Mouse (Mus musculus) adrenal gland, postnatal 4 days (tissue): ENCODE results near the gene Tmem102. TPM values are rescaled to one million over a fixed set of nuclear protein-coding genes. Genes with fewer than 3 reads are reported as not detected.

Experiments used
- DNase-seq, 2 experiments: peaks; one replicate each; pipeline ENCODE4 v3.0.0; 2021 to 2022; ENCODE audit warnings: low spot score in 2 of 2, mixed read lengths in 2 of 2
- total RNA-seq, 2 experiments: library from RNA; stranded (reverse); gene quantifications; 2 replicates each; pipeline ENCODE4 v1.2.3; 2021

The Tmem102 gene
- total RNA-seq, 2 experiments from 2014 or later = 0.76 to 1.4 TPM

GRCm38 (mm10) chr11:69758971-69759721 is 46.3 kb downstream of the Tmem102 start:
- DNase-seq = peak; percentile 49 to 82

GRCm38 (mm10) chr11:69758478-69758970 is 46.9 kb downstream of the Tmem102 start, which contains the start of gene Polr2a:
TSS of gene Polr2a (minus strand) at chr11:69758637.
- peak; percentile 96 to 97 for DNase-seq

- DNase-seq = peak; percentile 98
Measured at GRCm38 (mm10) chr11:69758090-69758456, 47.4 kb downstream of the Tmem102 start.

DNA sequence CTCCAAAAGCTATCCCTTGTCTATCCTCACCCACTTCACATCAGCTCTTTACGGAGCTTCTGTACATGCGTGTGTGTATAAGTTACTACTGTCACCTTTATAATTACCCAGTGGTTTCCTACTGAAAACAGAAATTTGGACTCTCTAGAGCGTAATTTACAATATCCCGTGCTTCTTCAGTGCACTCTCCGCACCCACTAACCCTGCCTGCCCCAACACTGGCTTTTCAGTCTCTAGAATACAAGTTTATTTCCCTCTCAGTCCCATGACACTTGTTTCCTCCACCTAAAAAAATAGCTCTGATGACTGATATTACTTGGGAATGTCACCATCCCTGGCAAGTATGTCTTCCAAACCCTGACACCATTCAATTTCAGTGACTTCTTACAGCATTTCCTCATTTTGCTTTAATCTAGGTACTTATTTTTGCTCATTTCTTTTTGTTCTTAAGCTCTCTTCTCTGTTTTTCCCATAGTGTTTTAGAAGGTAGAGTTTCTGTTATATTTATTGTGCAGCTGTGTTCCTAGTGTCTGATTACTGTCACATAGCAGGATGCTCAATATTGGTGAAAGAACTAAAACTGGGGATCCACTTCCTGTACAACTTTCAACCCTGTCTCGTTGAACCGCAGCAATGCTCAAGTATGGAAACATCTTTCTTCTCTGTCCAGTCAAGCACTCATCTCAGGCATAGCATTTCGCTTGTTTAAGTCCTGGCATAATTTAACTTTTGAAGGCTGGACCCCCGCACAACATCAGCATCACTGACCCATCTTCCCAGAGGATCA is 47.9 kb downstream of the Tmem102 start:
- DNase-seq = no peak

GRCm38 (mm10) chr11:69754701-69755100 is 50.7 kb downstream of the Tmem102 start:
- no peak for DNase-seq

DNA sequence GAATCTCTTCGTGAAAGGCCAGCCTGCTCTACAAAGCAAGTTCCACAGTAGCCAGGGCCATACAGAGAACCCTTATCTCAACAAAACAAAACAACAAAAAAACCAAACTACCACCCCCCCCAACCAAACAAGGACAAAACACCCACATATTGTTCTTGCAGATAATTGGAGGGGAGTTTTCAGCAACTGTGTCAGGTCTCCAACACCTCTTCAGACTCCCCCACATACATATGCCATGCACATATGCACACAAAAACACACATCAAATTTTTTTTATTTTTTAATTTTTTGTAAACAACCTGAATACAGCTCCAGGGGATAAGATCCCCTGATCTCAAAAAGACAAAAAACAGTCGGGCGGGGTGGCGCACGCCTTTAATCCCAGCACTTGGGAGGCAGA is 51.2 kb downstream of the Tmem102 start:
- DNase-seq = no peak

Other genes with a start within 250 kb of the Tmem102 start
- 1 to 10 TPM; 9.4 to 9.6 TPM for gene Efnb3, start 245.4 kb downstream of the Tmem102 start, total RNA-seq
- 10 to 100 TPM; 13.0 to 13.1 TPM for gene Wrap53, start 225.4 kb downstream of the Tmem102 start, total RNA-seq
- 100 to 1,000 TPM in 1 of 2 experiments, 10 to 100 TPM in 1; 92.4 to 101 TPM for gene Trp53, start 225.3 kb downstream of the Tmem102 start, total RNA-seq
- 10 to 100 TPM; 74.6 to 83.4 TPM for gene Atp1b2, start 199.7 kb downstream of the Tmem102 start, total RNA-seq
- under 1 TPM in 1 of 2 experiments, not detected in 1; 0.59 TPM for gene Shbg, start 187.7 kb downstream of the Tmem102 start, total RNA-seq
- gene Sat2, start 183.6 kb downstream of the Tmem102 start, total RNA-seq = 10 to 100 TPM; 18.3 to 20.9 TPM
- gene Fxr2, start 172.6 kb downstream of the Tmem102 start, total RNA-seq = 100 to 1,000 TPM in 1 of 2 experiments, 10 to 100 TPM in 1; 89.3 to 111 TPM
- gene Sox15, start 150.3 kb downstream of the Tmem102 start, total RNA-seq = under 1 TPM; 0.62 to 0.73 TPM
- gene Mpdu1, start 143.0 kb downstream of the Tmem102 start, total RNA-seq = 100 to 1,000 TPM; 107 to 119 TPM
- gene Cd68, start 139.5 kb downstream of the Tmem102 start, total RNA-seq = 10 to 100 TPM; 11.9 to 12.5 TPM
- gene Eif4a1, start 133.2 kb downstream of the Tmem102 start, total RNA-seq = 100 to 1,000 TPM; 640 to 673 TPM
- 10 to 100 TPM; 86.6 to 90.7 TPM for gene Senp3, start 123.5 kb downstream of the Tmem102 start, total RNA-seq
- 1 to 10 TPM; 4.2 to 5.2 TPM for gene Tnfsf13, start 119.8 kb downstream of the Tmem102 start, total RNA-seq
- gene Tnfsf12, start 109.8 kb downstream of the Tmem102 start, total RNA-seq = 10 to 100 TPM; 23.0 to 23.1 TPM
- gene Tnfsfm13, start 109.5 kb downstream of the Tmem102 start, total RNA-seq = 1 to 10 TPM; 3.1 to 4.6 TPM
- gene Polr2a, start 47.0 kb downstream of the Tmem102 start, total RNA-seq = 100 to 1,000 TPM in 1 of 2 experiments, 10 to 100 TPM in 1; 92.4 to 108 TPM
- not detected for gene Slc35g3, start 43.7 kb downstream of the Tmem102 start, total RNA-seq
- 10 to 100 TPM; 48.5 to 58.3 TPM for gene Zbtb4, start 39.7 kb downstream of the Tmem102 start, total RNA-seq
- 1 to 10 TPM; 3.6 to 4.0 TPM for gene Chrnb1, start 9.7 kb downstream of the Tmem102 start, total RNA-seq
- gene Fgf11, start 3.8 kb downstream of the Tmem102 start, total RNA-seq = 1 to 10 TPM; 3.4 to 4.8 TPM
- gene Gm39566, start 9.7 kb upstream of the Tmem102 start, total RNA-seq = not detected
- not detected for gene Spem2, start 12.8 kb upstream of the Tmem102 start, total RNA-seq
- gene Spem1, start 16.6 kb upstream of the Tmem102 start, total RNA-seq = not detected
- 10 to 100 TPM; 33.6 to 35.2 TPM for gene Nlgn2, start 32.2 kb upstream of the Tmem102 start, total RNA-seq
- 100 to 1,000 TPM; 141 to 143 TPM for gene Tmem256, start 32.9 kb upstream of the Tmem102 start, total RNA-seq
- 10 to 100 TPM; 76.6 to 77.9 TPM for gene Plscr3, start 40.8 kb upstream of the Tmem102 start, total RNA-seq
- gene Tnk1, start 53.1 kb upstream of the Tmem102 start, total RNA-seq = 1 to 10 TPM in 1 of 2 experiments, under 1 TPM in 1; 0.17 to 1.7 TPM
- gene Tmem95, start 72.4 kb upstream of the Tmem102 start, total RNA-seq = not detected
- gene Kctd11, start 75.8 kb upstream of the Tmem102 start, total RNA-seq = 1 to 10 TPM; 3.4 to 4.1 TPM
- 1 to 10 TPM; 1.4 to 1.7 TPM for gene Acap1, start 89.9 kb upstream of the Tmem102 start, total RNA-seq
- 1 to 10 TPM; 4.8 to 5.6 TPM for gene 2810408A11Rik, start 95.4 kb upstream of the Tmem102 start, total RNA-seq
- gene Neurl4, start 95.4 kb upstream of the Tmem102 start, total RNA-seq = 10 to 100 TPM; 45.9 to 53.3 TPM
- gene Gps2, start 108.3 kb upstream of the Tmem102 start, total RNA-seq = 10 to 100 TPM; 60.0 to 67.0 TPM
- 100 to 1,000 TPM; 598 to 600 TPM for gene Eif5a, start 116.3 kb upstream of the Tmem102 start, total RNA-seq
- 10 to 100 TPM in 1 of 2 experiments, 1 to 10 TPM in 1; 9.7 to 20.6 TPM for gene Ybx2, start 130.2 kb upstream of the Tmem102 start, total RNA-seq
- gene Slc2a4, start 142.6 kb upstream of the Tmem102 start, total RNA-seq = 10 to 100 TPM; 23.6 to 24.8 TPM
- gene Cldn7, start 159.2 kb upstream of the Tmem102 start, total RNA-seq = 10 to 100 TPM in 1 of 2 experiments, 1 to 10 TPM in 1; 3.1 to 17.3 TPM
- 100 to 1,000 TPM; 119 to 130 TPM for gene Ctdnep1, start 175.5 kb upstream of the Tmem102 start, total RNA-seq
- 10 to 100 TPM; 65.5 to 70.9 TPM for gene Elp5, start 176.9 kb upstream of the Tmem102 start, total RNA-seq
- 100 to 1,000 TPM; 294 to 311 TPM for gene Gabarap, start 185.5 kb upstream of the Tmem102 start, total RNA-seq
- gene Phf23, start 190.2 kb upstream of the Tmem102 start, total RNA-seq = 10 to 100 TPM; 51.4 to 53.4 TPM
- gene Dvl2, start 195.0 kb upstream of the Tmem102 start, total RNA-seq = 10 to 100 TPM; 35.5 to 38.2 TPM
- gene Acadvl, start 209.8 kb upstream of the Tmem102 start, total RNA-seq = 100 to 1,000 TPM; 295 to 378 TPM
- 10 to 100 TPM; 63.0 to 64.4 TPM for gene Dlg4, start 211.3 kb upstream of the Tmem102 start, total RNA-seq
- 10 to 100 TPM in 1 of 2 experiments, 1 to 10 TPM in 1; 1.7 to 33.7 TPM for gene Asgr1, start 248.5 kb upstream of the Tmem102 start, total RNA-seq